Mouse (Mus musculus) testis, adult 2 months (tissue): ENCODE data around the gene Dusp9. TPM values are rescaled to one million over a fixed set of nuclear protein-coding genes. Genes with fewer than 3 reads are reported as not detected.
A peak's percentile ranks its signal among the peaks of the same experiment; 100 is the strongest.

Source experiments
- H3K27ac ChIP-seq: fragments of 200-500 bp; 2 replicates; pipeline ENCODE4 v1.5.1; 2012; ENCODE audit warnings: low read depth, low read length; ENCODE audit not compliant: control insufficient read depth, insufficient read depth
- H3K27me3 ChIP-seq: fragments of 200-500 bp; 2 replicates; pipeline ENCODE4 v1.6.1; 2012; ENCODE audit warnings: mild to moderate bottlenecking, low read length, moderate library complexity; ENCODE audit not compliant: control insufficient read depth, insufficient read depth
- H3K36me3 ChIP-seq: fragments of 200-500 bp; 2 replicates; pipeline ENCODE4 v1.6.1; 2012; ENCODE audit warnings: mild to moderate bottlenecking, low read length; ENCODE audit not compliant: control insufficient read depth, insufficient read depth
- H3K4me1 ChIP-seq: fragments of 200-500 bp; 2 replicates; pipeline ENCODE4 v1.6.1; 2012; ENCODE audit warnings: low read length; ENCODE audit not compliant: control insufficient read depth, insufficient read depth
- H3K4me3 ChIP-seq: fragments of 200-500 bp; 2 replicates; pipeline ENCODE4 v1.5.1; 2012; ENCODE audit warnings: low read depth, mild to moderate bottlenecking, low read length, moderate library complexity, mixed read lengths; ENCODE audit not compliant: control insufficient read depth
- CTCF ChIP-seq: fragments of 200-500 bp; IDR thresholded peaks from 2 replicates; pipeline ENCODE4 v1.5.1; 2012; ENCODE audit warnings: low read depth, mild to moderate bottlenecking, inconsistent platforms, low read length, moderate library complexity; ENCODE audit not compliant: control insufficient read depth, insufficient read depth, insufficient replicate concordance
- POLR2A ChIP-seq: fragments of 200-500 bp; IDR thresholded peaks from 2 replicates; pipeline ENCODE4 v1.6.1; 2012; ENCODE audit warnings: low read depth, mild to moderate bottlenecking, inconsistent platforms, low read length, moderate library complexity; ENCODE audit not compliant: control insufficient read depth
- polyA plus RNA-seq: library from polyadenylated mRNA; depleted of rRNA; stranded (reverse); fragments of >200 nt; gene quantifications from 2 replicates; pipeline ENCODE4 v1.2.3, GENCODE M21; 2012

The Dusp9 gene
- polyA plus RNA-seq, 1 experiment, result 2.0 TPM

- H3K27me3 ChIP-seq, result no peaks in the 10 kb centered on the region
Measured at GRCm38 (mm10) chrX:73619401-73619800, 19.8 kb upstream of the Dusp9 start.

DNA sequence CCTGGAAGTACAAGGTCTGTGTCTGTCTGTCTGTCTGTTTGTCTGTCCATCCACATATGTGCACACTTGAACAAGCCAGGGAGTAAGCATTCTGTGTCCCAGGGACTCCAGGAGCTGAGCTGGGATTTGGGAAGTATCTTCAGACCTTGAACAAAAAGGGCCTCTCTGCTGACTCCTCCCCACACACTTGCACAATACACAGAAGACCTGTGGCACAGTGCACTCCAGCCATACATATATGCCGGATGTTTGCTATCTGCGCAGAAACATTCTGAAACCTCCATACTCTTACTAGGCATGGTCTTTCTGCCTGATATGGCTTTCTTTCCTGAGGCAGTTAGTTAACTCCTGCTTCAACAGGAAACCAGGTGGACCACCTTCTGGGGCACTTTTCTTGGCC, 19.3 kb upstream of the Dusp9 start:
- Histone ChIP-seq H3K4me3 (no peak overlapping the region), H3K36me3 (no peaks in the 10 kb centered on the region), H3K27me3 (no peaks in the 10 kb centered on the region), H3K4me1 (no peaks in the 10 kb centered on the region), H3K27ac (no peak overlapping the region)
- no peak for TF ChIP-seq CTCF
- no peak for TF ChIP-seq POLR2A

More at GRCm38 (mm10) chrX:73619401-73619800, 19.8 kb upstream of the Dusp9 start:
- Histone ChIP-seq H3K27ac (no peak overlapping the region), H3K4me3 (no peak overlapping the region), H3K4me1 (no peaks in the 10 kb centered on the region), H3K36me3 (no peaks in the 10 kb centered on the region)
- no peak for TF ChIP-seq POLR2A
- no peak for TF ChIP-seq CTCF

GRCm38 (mm10) chrX:73626981-73627380, 12.2 kb upstream of the Dusp9 start:
- H3K27me3 ChIP-seq, result no peaks in the 10 kb centered on the region
- TF ChIP-seq POLR2A, result no peak
- no peak for TF ChIP-seq CTCF
- no peaks in the 10 kb centered on the region for H3K4me1 ChIP-seq
- H3K27ac ChIP-seq, result no peak overlapping the region
- no peaks in the 10 kb centered on the region for H3K36me3 ChIP-seq
- H3K4me3 ChIP-seq, result no peak overlapping the region

GRCm38 (mm10) chrX:73635425-73635824, 3.8 kb upstream of the Dusp9 start:
- Histone ChIP-seq H3K27me3 (no peaks in the 10 kb centered on the region), H3K27ac (no peak overlapping the region), H3K4me3 (no peak overlapping the region), H3K4me1 (peaks cover 20% of the 10 kb centered on the region), H3K36me3 (no peaks in the 10 kb centered on the region)
- no peak for TF ChIP-seq CTCF
- no peak for TF ChIP-seq POLR2A

DNA sequence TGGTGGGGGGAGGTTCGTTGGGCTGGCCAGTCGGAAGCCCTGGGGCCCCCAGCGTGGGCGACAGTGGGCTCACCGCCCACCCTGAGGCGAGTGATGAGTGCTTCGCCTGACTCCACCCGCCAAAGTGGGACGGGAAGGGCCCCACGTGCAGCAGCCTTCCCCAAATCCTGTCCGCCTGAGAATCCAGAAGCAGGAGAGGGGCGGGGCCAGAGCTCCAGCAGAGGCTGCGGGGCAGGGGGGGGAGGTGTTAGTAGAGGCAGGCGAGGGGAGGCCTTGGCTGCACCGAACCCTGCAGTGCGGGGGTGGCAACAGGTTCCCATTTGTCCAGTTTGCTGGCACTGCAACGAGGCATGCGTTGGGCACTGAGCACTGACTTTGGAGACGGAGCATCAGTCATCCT, 1.8 kb upstream of the Dusp9 start:
- Histone ChIP-seq H3K4me3 (no peak overlapping the region), H3K4me1 (peaks cover 20% of the 10 kb centered on the region), H3K27me3 (no peaks in the 10 kb centered on the region), H3K36me3 (no peaks in the 10 kb centered on the region), H3K27ac (no peak overlapping the region)
- TF ChIP-seq CTCF (no peak), POLR2A (no peak)

- H3K36me3 ChIP-seq, result no peaks in the 10 kb centered on the region
- no peak for TF ChIP-seq POLR2A
- TF ChIP-seq CTCF, result no peak
- no peaks in the 10 kb centered on the region for H3K27me3 ChIP-seq
- peak overlapping the region; percentile 47 for H3K4me3 ChIP-seq
- H3K4me1 ChIP-seq, result peaks cover 20% of the 10 kb centered on the region
- no peak overlapping the region for H3K27ac ChIP-seq
Measured at GRCm38 (mm10) chrX:73639901-73640469, 766 bp downstream of the Dusp9 start.

DNA sequence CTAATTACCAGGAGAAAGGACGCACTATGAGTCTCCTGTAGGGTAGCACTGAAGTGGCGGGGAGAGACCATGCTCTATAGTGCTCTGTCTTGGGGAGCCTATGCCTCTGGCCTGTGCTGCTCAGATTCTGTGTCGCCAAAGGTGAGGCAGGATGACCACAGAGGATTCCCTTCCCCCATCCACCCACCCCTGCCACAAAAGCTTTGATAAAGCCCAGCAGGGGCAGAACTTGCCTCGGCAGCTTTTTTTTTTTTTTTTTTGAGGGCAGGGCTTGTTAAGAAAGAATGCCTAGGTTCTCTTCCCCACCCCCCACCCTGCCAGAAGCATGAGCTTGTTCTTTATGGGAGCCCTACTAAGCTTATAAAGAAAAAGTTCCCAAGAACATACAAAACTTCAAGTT, 5.9 kb downstream of the Dusp9 start:
- Histone ChIP-seq H3K4me1 (peaks cover 2% of the 10 kb centered on the region; the same call in 1 of the 2 replicates), H3K36me3 (no peaks in the 10 kb centered on the region), H3K4me3 (no peak overlapping the region), H3K27me3 (no peaks in the 10 kb centered on the region), H3K27ac (no peak overlapping the region)
- TF ChIP-seq POLR2A, result no peak
- no peak for TF ChIP-seq CTCF
